Mouse (Mus musculus) heart, adult 9 months (tissue): ENCODE measurements at regions not wholly inside any gene's neighbourhood (a gene's known extent, or its start where the extent isn't known, plus 50 kb on each side); places are given as distances from the start of the nearest gene placed in this dataset.
A peak's percentile ranks its signal among the peaks of the same experiment; 100 is the strongest.

Experiments used
- DNase-seq, 2 experiments: peaks; one replicate each; pipeline ENCODE4 v3.0.0; 2022; ENCODE audit warnings: low spot score in 2 of 2

- DNase-seq: no peak
These were observed 118.4 kb downstream of the Barx2 start for GRCm38 (mm10) chr9:31794911-31795310.

- peak; percentile 7 to 26 for DNase-seq
These were observed 137.3 kb downstream of the Barx2 start for GRCm38 (mm10) chr9:31775956-31776355.

GRCm38 (mm10) chr9:31765401-31765800 is 147.9 kb downstream of the Barx2 start:
- DNase-seq: no peak

- peak in 1 of 2 experiments; percentile 3 for DNase-seq
These were observed 155.2 kb downstream of the Barx2 start for GRCm38 (mm10) chr9:31757894-31758561.

- no peak for DNase-seq
These were observed 182.8 kb downstream of the Barx2 start for GRCm38 (mm10) chr9:31730443-31730842.

GRCm38 (mm10) chr9:31719309-31719708 is 194.0 kb downstream of the Barx2 start:
- DNase-seq: no peak

- DNase-seq: peak in 1 of 2 experiments; percentile 13
These were observed 203.2 kb downstream of the Barx2 start for GRCm38 (mm10) chr9:31710022-31710421.

- DNase-seq: no peak
These were observed 206.6 kb downstream of the Barx2 start for GRCm38 (mm10) chr9:31706688-31707087.

- no peak for DNase-seq
These were observed 222.3 kb downstream of the Barx2 start for GRCm38 (mm10) chr9:31690921-31691475.

- no peak for DNase-seq
These were observed 224.1 kb upstream of the Tmem45b start for GRCm38 (mm10) chr9:31688398-31688705.

GRCm38 (mm10) chr9:31687686-31688397 is 223.6 kb upstream of the Tmem45b start:
- DNase-seq: peak; percentile 11 to 31

- no peak for DNase-seq
These were observed 222.2 kb upstream of the Tmem45b start for GRCm38 (mm10) chr9:31686466-31686865.

- no peak for DNase-seq
These were observed 220.5 kb upstream of the Tmem45b start for GRCm38 (mm10) chr9:31684812-31685188.

- no peak for DNase-seq
These were observed 220.0 kb upstream of the Tmem45b start for GRCm38 (mm10) chr9:31684099-31684811.

GRCm38 (mm10) chr9:31683302-31684081 is 219.2 kb upstream of the Tmem45b start:
- peak; percentile 10 to 15 for DNase-seq

GRCm38 (mm10) chr9:31682893-31683292 is 218.6 kb upstream of the Tmem45b start:
- DNase-seq: no peak

- DNase-seq: no peak
These were observed 212.9 kb upstream of the Tmem45b start for GRCm38 (mm10) chr9:31677150-31677549.

- no peak for DNase-seq
These were observed 194.8 kb upstream of the Tmem45b start for GRCm38 (mm10) chr9:31659026-31659425.

- DNase-seq: no peak
These were observed 193.3 kb upstream of the Tmem45b start for GRCm38 (mm10) chr9:31657612-31658011.

- DNase-seq: no peak
These were observed 192.4 kb upstream of the Tmem45b start for GRCm38 (mm10) chr9:31656676-31657075.

GRCm38 (mm10) chr9:31654747-31655146 is 190.5 kb upstream of the Tmem45b start:
- no peak for DNase-seq

- DNase-seq: no peak
These were observed 190.0 kb upstream of the Tmem45b start for GRCm38 (mm10) chr9:31654213-31654612.
